Mouse (Mus musculus): ENCODE measurements around the gene Hsp90aa1.

- no peak for TF ChIP-seq CTCF (IDR thresholded peaks at IDR 0.05; ENCODE audit: borderline replicate concordance, insufficient read depth, low read depth, low read length)
- no peak for TF ChIP-seq POLR2A (IDR thresholded peaks at IDR 0.05; ENCODE audit: borderline replicate concordance, insufficient read depth, low read length)
Observed at GRCm38 (mm10) chr12:110699171-110699547, 3.4 kb downstream of the Hsp90aa1 start.
